Mouse (Mus musculus) E14TG2a.4 (cell line): ENCODE data around the gene Tgoln1.
A peak's percentile ranks its signal among the peaks of the same experiment; 100 is the strongest.

Source experiments
- H3K27me3 ChIP-seq: 2 replicates; pipeline ENCODE4 v1.6.1; 2014; ENCODE audit warnings: low read length, control low read depth; ENCODE audit not compliant: insufficient read depth
- H3K36me3 ChIP-seq: 2 replicates; pipeline ENCODE4 v1.6.1; 2014; ENCODE audit warnings: low read length, control low read depth; ENCODE audit not compliant: insufficient read depth
- H3K4me1 ChIP-seq: replicated peaks from 2 replicates; pipeline ENCODE4 v1.6.1; 2014; ENCODE audit warnings: low read depth, low read length, control low read depth
- H3K4me3 ChIP-seq: replicated peaks from 2 replicates; pipeline ENCODE4 v1.5.1; 2014; ENCODE audit warnings: mild to moderate bottlenecking, low read length
- H3K9me3 ChIP-seq: 2 replicates; pipeline ENCODE4 v1.6.1; 2014; ENCODE audit warnings: low read length, control low read depth
- CTCF ChIP-seq: conservative IDR thresholded peaks from 2 replicates; pipeline ENCODE4 v1.5.1; 2014; ENCODE audit warnings: low read length
- NANOG ChIP-seq: IDR thresholded peaks from 2 replicates; pipeline ENCODE4 v1.6.1; 2014; ENCODE audit warnings: borderline replicate concordance, low read length, mixed read lengths
- POU5F1 ChIP-seq: IDR thresholded peaks from 2 replicates; pipeline ENCODE4 v1.6.1; 2014; ENCODE audit warnings: low read length, borderline replicate concordance

Tgoln1 gene

DNA sequence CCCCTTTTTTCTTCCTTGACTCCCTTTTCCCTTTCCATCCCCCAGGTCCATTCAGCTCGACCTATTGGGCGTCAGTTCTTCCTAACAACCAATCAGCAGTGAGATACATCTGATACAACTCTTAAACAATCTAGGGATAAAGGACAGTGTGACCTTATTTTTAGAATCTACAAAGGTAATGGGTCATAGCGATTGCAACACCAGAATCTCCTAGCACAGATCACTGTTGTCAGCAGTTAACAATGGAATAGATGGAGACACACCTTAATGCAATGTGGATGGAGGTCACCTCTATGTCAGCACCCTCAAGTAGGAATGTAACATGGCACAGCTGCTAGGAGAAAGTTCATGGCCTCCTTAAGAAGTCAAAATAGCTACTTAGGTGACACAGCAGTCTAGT is 6.1 kb upstream of the Tgoln1 start:
- no peaks in the 10 kb centered on the region for H3K9me3 ChIP-seq
- H3K27me3 ChIP-seq: no peaks in the 10 kb centered on the region
- TF ChIP-seq NANOG (peak; percentile 76; the same call in 1 of the 2 replicates), POU5F1 (no peak), CTCF (no peak)
- H3K4me1 ChIP-seq: peaks cover 42% of the 10 kb centered on the region
- H3K36me3 ChIP-seq: peaks cover 24% of the 10 kb centered on the region
- H3K4me3 ChIP-seq: no peak overlapping the region

DNA sequence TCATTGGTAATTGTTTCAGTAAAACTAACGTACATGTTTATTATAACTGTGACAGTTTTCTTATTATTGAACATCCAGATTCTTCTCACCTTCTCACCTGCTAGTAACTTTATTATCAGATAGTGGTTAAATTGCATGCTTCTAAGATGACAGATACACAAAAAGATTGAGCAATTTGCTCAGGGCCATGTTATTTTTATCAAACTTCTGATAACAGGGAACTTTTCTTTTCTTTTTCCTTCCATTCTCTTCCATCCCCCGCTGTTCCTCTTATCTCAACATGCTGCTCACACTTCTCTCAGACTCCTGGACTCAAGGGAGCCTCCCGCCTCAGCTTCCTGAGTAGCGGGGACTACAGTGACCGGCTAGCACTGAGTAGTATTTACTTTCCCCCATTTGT is 4.1 kb upstream of the Tgoln1 start:
- Histone ChIP-seq H3K36me3 (peaks cover 4% of the 10 kb centered on the region), H3K4me1 (peaks cover 34% of the 10 kb centered on the region), H3K9me3 (no peaks in the 10 kb centered on the region), H3K4me3 (no peak overlapping the region), H3K27me3 (no peaks in the 10 kb centered on the region)
- TF ChIP-seq POU5F1: no peak
- TF ChIP-seq CTCF: no peak
- no peak for TF ChIP-seq NANOG

DNA sequence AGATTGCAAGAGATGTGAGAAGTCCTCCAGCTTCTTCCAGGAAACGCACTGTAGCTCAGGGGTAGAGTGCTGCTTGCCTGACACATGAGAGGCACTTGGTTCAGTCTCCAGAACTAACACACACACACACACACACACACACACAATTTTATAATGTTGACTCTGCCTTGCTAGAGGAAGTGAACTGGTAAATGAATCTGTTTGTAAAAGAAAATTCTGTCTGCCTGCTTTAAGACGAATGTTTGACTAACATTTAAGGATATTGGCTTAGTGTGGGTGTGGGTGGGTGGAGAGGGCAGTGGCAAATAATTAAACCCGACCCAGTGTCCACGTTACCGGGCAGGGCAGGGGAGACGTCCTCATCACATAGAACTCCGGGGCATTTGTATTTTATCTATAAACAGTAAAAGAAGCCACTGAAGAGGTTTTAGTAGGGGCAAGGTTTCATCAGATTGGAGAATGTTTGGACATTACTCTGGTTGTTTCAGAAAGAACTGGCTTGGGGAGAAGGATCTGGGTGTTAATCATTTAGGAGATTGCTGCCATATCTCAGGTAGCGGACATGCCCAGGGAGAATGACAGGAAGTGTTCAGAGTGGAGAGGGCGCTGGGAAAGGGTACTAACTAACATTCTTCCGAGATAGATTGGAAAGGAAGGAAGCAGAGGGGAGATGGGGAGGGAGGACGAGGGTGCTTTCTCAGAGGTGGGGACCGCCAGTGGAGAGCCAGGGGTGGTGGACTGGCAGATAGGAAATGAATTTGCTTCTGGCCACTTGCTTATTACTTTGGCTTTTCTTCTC is 3.1 kb upstream of the Tgoln1 start:
- TF ChIP-seq CTCF (no peak), POU5F1 (no peak), NANOG (no peak)
- no peak overlapping the region for H3K4me3 ChIP-seq
- H3K27me3 ChIP-seq: no peaks in the 10 kb centered on the region
- no peaks in the 10 kb centered on the region for H3K9me3 ChIP-seq
- peaks cover 10% of the 10 kb centered on the region for H3K36me3 ChIP-seq
- H3K4me1 ChIP-seq: peaks cover 44% of the 10 kb centered on the region

DNA sequence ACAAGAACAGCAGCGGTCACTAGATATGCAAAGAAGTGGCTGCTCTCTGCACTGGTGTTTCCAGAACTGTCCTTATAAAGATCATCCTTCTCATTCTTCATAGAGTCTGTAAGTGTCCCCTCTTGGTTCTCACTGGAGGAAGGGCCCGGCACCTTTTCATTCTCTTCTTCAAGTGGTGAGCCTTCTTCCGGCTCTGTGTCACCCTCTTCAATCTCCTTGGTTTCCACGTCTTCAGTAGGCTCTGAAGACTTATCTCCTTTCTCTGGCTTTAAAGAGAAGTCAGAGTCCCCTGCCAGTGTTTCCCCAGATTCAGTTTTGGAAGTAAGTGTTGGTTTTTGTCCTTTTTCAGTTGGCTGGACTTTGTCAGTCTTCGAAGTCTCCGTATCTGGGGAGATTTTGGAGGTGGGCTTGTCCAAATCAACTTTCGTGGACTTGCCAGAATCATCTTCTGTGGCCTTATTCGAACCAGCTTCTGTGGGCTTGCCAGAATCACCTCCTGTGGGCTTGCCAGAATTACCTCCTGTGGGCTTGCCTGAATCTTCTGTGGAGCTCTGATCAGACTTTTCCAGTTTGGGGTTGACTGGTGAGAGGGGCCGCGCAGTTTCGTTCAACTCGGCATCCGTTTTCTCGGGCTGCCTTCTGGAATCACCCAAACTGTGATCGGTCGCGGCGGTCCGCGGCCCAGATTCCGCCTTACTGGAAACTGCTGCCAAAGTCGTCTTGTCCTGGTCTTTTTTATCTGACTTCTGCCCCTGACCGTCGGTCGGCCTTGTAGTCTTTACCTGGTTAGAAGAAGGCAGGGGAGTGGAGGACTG is 1.0 kb downstream of the Tgoln1 start:
- H3K4me3 ChIP-seq: peak overlapping the region; percentile 96
- peaks cover 47% of the 10 kb centered on the region for H3K4me1 ChIP-seq
- no peaks in the 10 kb centered on the region for H3K9me3 ChIP-seq
- no peaks in the 10 kb centered on the region for H3K27me3 ChIP-seq
- TF ChIP-seq NANOG (no peak), POU5F1 (no peak), CTCF (no peak)
- H3K36me3 ChIP-seq: peaks cover 50% of the 10 kb centered on the region

DNA sequence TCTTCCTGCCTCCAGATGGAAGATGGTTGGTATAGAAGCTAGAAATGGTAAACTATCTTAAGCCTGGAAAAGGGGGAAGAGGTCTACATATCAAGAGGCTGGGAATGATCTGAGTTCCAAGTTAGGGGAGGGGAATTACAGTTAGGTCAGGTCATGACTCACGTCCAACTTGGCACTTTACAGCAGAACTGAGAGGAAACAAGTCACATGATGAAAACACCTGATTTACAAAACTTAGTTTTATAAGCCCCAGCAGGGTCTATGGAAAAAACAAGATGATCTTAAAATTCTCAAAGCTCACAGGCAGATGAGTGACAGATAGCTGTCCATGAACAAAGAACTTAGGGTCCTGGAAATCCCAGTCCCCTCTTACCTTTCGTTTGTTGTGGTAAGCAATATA is 1.6 kb downstream of the Tgoln1 start:
- peaks cover 44% of the 10 kb centered on the region for H3K4me1 ChIP-seq
- TF ChIP-seq NANOG: no peak
- TF ChIP-seq POU5F1: no peak
- no peak for TF ChIP-seq CTCF
- H3K4me3 ChIP-seq: peak overlapping the region; percentile 96
- no peaks in the 10 kb centered on the region for H3K27me3 ChIP-seq
- H3K36me3 ChIP-seq: peaks cover 56% of the 10 kb centered on the region
- H3K9me3 ChIP-seq: no peaks in the 10 kb centered on the region

DNA sequence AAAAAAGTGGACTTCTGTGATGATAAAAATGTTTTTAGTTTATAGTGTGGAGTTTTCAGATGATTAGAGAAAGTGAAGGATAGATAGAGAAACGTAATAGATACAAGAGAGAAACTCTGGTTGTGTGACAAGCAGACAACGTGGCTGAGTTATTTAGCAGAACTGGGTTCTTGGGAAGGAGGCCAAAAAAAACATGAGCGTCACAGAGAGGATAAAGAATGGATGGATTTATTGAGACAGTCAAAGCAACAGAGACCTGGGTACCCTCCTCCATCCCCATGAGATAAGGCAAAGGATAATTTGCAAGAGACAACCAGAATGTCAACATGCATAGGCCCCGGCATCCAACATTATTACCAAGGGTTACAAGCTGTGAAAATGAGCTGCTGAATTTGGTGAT is 6.5 kb downstream of the Tgoln1 start:
- Histone ChIP-seq H3K9me3 (no peaks in the 10 kb centered on the region), H3K4me1 (peaks cover 19% of the 10 kb centered on the region), H3K36me3 (peaks cover 97% of the 10 kb centered on the region), H3K4me3 (no peak overlapping the region), H3K27me3 (no peaks in the 10 kb centered on the region)
- TF ChIP-seq NANOG (no peak), POU5F1 (no peak), CTCF (no peak)

DNA sequence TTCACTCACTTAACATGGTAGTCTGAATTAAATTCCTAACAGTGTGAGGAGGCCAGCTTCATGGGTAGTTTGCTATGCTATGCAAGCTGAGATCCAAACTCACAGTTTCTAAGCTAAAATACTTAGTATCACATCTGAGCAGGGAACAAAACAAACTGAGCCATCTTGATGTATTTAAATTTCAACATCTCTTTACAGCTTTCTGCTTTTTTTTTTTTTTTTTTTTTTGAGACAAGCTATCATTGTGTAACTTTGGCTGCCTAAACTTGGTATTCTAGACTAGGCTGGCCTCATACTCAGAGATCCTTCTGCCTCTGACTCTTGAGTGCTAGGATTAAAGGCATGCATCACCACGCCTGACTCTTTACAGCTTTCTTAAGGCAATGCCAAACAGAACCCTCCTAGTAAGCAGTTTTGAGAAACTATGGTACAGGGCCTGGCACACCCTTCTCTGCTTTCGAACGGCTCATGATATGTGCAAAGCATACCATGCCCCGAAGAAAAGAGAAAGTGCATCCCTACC is 8.1 kb downstream of the Tgoln1 start:
- H3K27me3 ChIP-seq: no peaks in the 10 kb centered on the region

DNA sequence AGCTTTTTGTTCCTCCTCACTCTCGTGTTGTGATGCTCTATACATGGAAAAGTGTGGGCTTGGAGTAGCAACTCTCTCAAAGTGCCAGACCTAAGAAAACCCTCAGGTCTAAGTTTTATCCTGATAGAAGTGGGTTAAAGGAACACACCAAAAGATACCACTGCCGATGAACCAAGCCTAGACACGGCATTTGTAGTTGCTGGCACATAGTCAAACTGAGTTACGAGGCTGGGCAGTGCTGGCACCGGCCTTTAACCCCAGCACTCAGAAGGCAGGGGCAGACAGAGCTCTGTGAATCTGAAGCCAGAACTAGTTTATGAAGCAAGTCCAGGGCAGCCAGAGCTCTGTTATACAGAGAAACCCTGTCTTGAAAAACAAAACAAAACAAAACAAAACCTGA is 9.1 kb downstream of the Tgoln1 start:
- peaks cover 97% of the 10 kb centered on the region for H3K36me3 ChIP-seq
- no peak overlapping the region for H3K4me3 ChIP-seq
- peaks cover 7% of the 10 kb centered on the region; the same call in 1 of the 2 replicates for H3K4me1 ChIP-seq
- TF ChIP-seq POU5F1 (no peak), NANOG (no peak), CTCF (no peak)
- no peaks in the 10 kb centered on the region for H3K27me3 ChIP-seq
- H3K9me3 ChIP-seq: no peaks in the 10 kb centered on the region

More for the DNA sequence above, 8.1 kb downstream of the Tgoln1 start:
- no peak overlapping the region for H3K4me3 ChIP-seq
- H3K4me1 ChIP-seq: peaks cover 11% of the 10 kb centered on the region
- H3K36me3 ChIP-seq: peaks cover 97% of the 10 kb centered on the region
- H3K9me3 ChIP-seq: no peaks in the 10 kb centered on the region
- TF ChIP-seq POU5F1 (no peak), NANOG (no peak), CTCF (no peak)
